Mouse (Mus musculus): ENCODE results near the gene Zbtb12.

DNA sequence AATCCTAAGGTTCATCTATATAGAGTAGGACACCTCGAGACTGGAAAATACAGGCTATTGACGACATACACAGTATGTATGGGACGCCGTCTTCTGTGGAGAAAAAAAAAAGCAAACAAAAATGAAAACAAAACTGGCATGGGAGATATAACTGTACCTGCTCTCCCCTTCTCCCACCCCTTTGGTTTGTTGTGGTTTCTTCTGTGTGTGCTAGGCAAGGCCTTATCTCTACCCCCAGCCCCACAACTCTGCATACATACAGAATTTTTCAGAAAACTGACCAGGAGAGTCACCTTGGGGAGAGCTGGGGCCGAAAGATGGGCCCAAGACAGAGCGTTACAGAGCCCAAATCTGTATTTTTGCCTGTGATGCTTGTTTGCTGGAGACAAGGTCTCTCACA lies 5.4 kb downstream of the Zbtb12 start:
- TF ChIP-seq GATA1 (IDR thresholded peaks at IDR 0.05; ENCODE audit: borderline replicate concordance, low read length), result no peak
- TF ChIP-seq FLI1 (IDR thresholded peaks at IDR 0.05; ENCODE audit: low read length), result no peak
